Mouse (Mus musculus) heart, postnatal 14 days (tissue): ENCODE results near the gene Smim27. TPM values are rescaled to one million over a fixed set of nuclear protein-coding genes. Genes with fewer than 3 reads are reported as not detected.
A peak's percentile ranks its signal among the peaks of the same experiment; 100 is the strongest.

Experiments used
- DNase-seq, 2 experiments: peaks; one replicate each; pipeline ENCODE4 v3.0.0; 2021 to 2022
- intact Hi-C: fragments of 180-260 bp; cut with DNase I; formaldehyde crosslinking; loops from one replicate; pipeline ENCODE4 v1.15.1; 2025
- long read RNA-seq, 2 experiments: library from polyadenylated mRNA; stranded (forward); transcript quantifications; one replicate each; pipeline ENCODE4 v2.0.0; 2021
- total RNA-seq, 2 experiments: library from RNA; stranded (reverse); gene quantifications; 2 replicates each; pipeline ENCODE4 v1.2.3; 2021

Smim27 gene
- 10 to 100 TPM; 28.2 to 42.4 TPM for total RNA-seq
- long read RNA-seq, experiment 1, transcript Smim27-201 (2 exons, 1,044 nt), result major isoform, 14 of 14 reads
- long read RNA-seq, experiment 1, partial matches to known transcripts, result 0 of 14 reads
- long read RNA-seq, experiment 1, other reads (novel, unspliced or antisense), result 0 of 14 reads
- long read RNA-seq, experiment 2, transcript Smim27-201 (2 exons, 1,044 nt), result major isoform, 16 of 17 reads
- long read RNA-seq, experiment 2, partial matches to known transcripts, result 0 of 17 reads
- long read RNA-seq, experiment 2, other reads (novel, unspliced or antisense), result 1 of 17 reads

DNA sequence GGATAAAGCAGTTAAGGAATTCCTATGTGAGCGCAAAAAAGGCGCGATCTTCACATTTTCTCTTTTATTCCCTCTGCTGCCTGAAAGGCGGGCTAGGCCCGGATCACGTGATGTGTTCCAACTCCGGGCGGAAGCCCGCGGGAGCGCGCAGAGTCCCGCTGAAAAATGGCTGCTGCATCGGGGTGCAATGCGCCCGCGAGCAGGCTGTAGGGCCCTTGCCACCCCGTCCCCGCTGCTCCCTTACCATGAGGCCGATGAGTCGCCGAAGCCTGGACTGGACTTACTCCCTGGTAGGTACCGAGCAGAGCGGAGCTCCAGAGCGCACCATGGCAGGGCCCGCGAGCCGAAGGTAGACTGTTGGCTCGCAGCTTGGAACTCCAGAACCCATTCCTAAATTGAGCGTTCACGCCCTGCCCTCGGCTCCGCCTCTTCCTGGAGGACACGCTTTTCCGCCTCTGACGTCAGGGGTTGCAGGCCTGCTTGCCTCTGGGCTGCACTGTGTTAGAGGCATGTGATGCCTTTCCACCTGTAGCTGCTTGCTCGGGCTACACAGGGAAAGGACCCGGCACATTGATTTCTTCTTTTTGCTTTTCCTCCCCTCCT lies at the start of gene Smim27, which contains the start of gene Topors:
TSS of gene Smim27 (plus strand) at position 150 of the 603 bp plus-strand sequence.
TSS of gene Topors (minus strand) at position 421 of the 603 bp plus-strand sequence.
- intact Hi-C loops, result loop anchor here (5.0 kb wide), 1 partner anchor 37 kb away; no protein-coding TSS in a partner anchor
- DNase-seq, result peak; percentile 93 to 96

DNA sequence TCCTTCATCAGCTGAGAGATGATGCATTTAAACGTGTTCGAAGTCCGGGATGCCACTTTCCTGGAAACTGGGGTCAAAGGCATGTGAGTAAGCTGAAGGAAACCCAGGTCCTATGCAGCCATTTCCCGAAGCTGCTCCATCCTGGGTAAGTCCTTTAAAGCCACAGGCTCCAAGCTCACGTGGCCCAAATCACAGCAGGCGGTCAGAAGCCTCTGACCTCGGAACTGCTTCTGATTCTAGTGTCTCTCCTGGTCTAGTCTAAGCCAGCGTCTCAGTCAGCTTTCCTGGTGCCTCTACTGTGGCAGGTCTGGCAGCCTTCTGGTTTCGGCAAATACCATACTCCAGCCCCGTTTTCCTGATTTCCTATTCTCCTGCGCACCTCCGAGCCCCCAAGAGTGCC lies 48.9 kb upstream of the Smim27 start:
- DNase-seq, result no peak
- intact Hi-C loops, result no loop called here

GRCm38 (mm10) chr4:40221004-40221760 lies 48.2 kb upstream of the Smim27 start:
- intact Hi-C loops, result no loop called here
- DNase-seq, result no peak

DNA sequence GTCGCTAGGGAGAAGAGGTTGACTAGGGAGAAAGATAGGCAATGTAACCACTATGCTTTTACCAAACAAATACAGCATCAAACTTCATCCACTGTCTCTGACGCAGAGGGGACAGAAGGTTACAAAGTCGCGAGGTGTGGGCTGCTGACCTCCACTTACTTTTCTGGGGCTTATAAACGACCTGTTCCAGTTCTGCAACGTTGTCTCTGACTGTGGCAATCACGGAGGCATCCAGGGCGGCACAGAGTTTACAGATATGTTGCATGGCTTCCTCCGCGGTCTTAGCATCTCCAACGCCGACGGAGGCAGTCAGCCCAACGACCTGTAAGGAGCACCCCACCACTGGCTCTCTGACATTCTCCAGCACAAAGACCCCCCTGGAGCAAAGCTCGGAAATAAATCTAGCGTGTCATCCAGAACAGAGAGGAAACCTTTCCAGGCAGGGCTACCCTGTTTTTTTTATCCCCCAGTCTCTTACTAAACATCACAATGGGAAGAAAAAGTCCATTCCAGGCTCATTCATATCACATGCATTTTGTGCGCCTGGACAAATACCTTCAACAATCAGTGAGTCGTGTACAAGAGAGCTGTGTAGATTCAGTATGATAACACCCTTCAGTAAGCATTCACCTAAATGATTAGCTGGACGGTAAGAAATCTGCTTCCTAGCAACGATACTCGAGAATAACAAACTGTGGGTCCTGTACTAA lies 47.3 kb upstream of the Smim27 start:
- intact Hi-C loops, result no loop called here
- DNase-seq, result no peak

DNA sequence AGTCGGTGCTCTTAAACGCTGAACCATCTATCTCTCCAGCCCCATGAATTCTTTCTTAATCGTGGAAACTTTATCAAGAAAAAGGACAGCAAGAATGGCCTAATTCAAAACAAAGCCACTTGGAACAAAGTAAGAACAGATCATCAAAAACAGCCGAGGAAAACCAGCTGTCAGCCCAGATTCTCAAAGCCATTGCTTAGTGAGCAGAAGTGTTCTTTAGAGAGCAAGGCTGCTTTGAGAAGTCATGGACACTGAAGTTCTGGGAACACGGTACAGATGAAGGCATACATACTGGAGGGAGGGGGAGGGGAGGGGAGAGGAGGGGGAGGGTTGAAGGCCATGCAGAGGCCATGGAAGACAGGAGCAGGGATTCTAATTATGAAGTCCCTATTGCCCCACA lies 43.3 kb upstream of the Smim27 start:
- DNase-seq, result no peak
- intact Hi-C loops, result no loop called here

DNA sequence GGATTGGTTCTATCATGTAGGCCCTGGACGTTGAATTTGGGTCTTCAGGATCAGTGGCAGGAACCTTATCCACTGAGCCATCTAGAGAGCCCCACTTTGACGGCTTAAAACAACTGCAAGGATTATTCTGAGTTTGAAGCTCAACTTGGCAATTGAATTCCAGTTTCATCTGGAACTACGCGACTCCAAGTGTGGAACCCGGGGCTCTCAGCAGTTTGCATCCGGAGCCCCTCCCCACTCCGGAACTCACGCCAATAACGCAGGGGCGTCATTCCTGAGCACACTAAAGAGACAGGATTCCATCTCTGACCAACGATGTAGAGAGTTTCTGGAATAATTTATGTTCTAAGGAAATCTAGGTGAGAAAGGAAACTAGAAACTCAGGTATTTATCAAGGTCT lies 42.2 kb upstream of the Smim27 start:
- intact Hi-C loops, result no loop called here

DNA sequence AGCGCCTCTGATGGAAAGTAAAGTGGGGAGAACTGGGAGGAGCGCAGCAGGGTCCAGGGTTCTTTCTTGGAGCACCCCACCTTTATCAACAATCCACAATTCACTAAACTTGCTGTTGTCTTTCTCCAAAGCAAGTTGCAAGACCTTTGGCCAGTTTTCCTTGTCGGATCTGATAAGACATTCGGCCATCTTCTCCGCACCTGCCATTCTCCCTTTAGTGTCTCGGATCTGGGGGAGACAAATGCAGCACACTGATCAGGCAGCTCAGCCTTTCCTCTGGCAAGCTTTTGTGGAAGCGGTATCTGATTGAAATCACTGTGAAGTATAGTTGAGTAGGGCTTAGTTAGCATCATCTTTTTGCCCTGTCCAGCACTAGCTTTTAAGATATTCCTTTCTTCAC lies 41.5 kb upstream of the Smim27 start:
- DNase-seq, result no peak
- intact Hi-C loops, result no loop called here

More for the DNA sequence above, 42.2 kb upstream of the Smim27 start:
- DNase-seq, result no peak

GRCm38 (mm10) chr4:40229723-40230122 lies 39.7 kb upstream of the Smim27 start:
- intact Hi-C loops, result loop anchor here (5.0 kb wide), 1 partner anchor 38 kb away; the partner anchor contains the start of genes Smim27 and Topors
- peak in 1 of 2 experiments; percentile 13 for DNase-seq

GRCm38 (mm10) chr4:40233062-40233664 lies 36.2 kb upstream of the Smim27 start:
- DNase-seq, result no peak
- intact Hi-C loops, result loop anchor here (5.0 kb wide), 1 partner anchor 34 kb away; the partner anchor contains the start of genes Smim27 and Topors

GRCm38 (mm10) chr4:40234256-40234655 lies 35.1 kb upstream of the Smim27 start:
- intact Hi-C loops, result loop anchor here (5.0 kb wide), 1 partner anchor 33 kb away; the partner anchor contains the start of genes Smim27 and Topors
- DNase-seq, result no peak

DNA sequence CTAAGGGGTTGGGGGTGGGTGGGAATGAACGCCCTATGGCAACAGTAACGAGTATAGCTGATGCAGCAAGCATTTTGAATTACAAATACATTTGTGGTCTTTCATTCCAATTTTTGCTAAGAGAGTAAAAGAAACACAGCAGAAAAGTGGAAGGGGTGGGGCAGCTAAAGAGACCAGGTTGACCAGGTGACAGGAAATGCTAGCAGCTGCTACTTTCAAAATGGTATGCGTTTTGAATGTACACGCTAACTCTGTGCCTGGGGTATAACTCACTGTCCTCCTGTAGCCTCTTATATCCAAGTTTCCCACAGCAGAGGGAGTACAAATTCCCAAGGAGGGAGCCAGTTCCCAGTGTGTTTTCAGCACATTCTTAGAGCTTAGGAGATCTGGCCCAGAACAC lies 32.5 kb upstream of the Smim27 start:
- intact Hi-C loops, result no loop called here
- no peak for DNase-seq

- peak; percentile 66 to 72 for DNase-seq
- intact Hi-C loops, result no loop called here
Observed at GRCm38 (mm10) chr4:40238483-40239408, 30.6 kb upstream of the Smim27 start.

GRCm38 (mm10) chr4:40239409-40240271 lies 29.7 kb upstream of the Smim27 start, which contains the start of gene Ddx58:
Gene Ddx58 (minus strand): TSS chr4:40239828.
- DNase-seq, result peak; percentile 33 to 46
- intact Hi-C loops, result loop anchor here (5.0 kb wide), 1 partner anchor 38 kb away; the partner anchor contains the start of gene Ndufb6

DNA sequence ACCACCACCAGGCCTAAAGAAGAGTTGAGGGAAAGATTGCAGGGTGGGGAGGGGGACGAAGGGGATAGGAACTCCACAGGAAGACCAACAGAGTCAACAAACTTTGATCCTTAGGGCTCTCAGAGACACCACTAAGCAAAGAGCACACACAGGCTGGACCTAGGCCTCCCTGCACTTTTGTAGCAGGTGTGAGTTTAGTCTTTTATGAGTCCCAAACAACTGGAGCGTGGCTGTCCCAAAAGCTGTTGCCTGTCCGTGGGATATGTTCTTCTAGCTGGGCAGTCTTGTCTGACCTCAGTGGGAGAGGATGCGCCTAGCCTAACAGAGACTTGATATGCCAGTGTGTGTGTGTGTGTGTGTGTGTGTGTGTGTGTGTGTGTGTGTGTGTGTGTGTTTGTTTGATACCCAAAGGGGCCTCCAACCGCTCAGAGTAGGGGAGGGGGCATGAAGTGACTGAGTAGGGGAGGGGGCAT lies 29.1 kb upstream of the Smim27 start:
- intact Hi-C loops, result loop anchor here (5.0 kb wide), 1 partner anchor 37 kb away; the partner anchor contains the start of gene Ndufb6
- DNase-seq, result no peak

DNA sequence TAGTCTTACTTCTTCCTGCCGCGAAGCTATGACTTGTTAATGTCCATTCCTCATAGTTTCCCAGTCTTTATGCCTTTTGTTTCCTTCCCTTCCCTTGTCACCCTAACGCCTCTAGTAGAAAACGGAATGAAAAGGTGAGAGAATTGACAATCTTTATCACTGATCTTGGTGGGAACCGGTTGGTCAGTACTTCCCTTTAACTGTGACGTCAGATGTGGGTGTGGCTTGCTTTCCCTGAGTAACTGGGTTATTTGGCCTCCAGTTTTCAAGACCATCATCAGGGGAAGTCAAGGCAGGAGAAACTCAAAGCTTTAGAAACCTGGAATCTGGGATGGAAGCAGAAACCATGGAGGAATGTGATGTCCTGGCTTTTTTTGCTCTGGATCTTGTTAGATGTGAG lies 27.5 kb upstream of the Smim27 start:
- intact Hi-C loops, result loop anchor here (5.0 kb wide), 1 partner anchor 35 kb away; the partner anchor contains the start of gene Ndufb6
- DNase-seq, result no peak

DNA sequence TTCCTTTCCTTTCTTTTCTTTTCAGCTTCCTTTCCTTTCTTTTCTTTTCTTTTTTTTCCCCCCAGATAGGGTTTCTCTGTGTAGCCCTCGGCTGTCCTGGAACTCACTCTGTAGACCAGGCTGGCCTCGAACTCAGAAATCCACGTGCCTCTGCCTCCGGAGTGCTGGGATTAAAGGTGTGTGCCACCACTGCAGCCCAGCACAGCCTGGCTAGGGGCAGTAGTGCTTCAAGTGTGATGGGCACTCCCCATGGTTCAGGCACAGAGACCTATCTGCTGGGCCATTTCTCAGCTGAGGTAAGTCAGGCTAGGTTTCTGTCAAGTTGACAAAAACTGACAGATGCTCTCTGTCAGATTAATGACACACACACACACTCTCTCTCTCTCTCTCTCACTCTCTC lies 26.4 kb upstream of the Smim27 start:
- DNase-seq, result no peak

GRCm38 (mm10) chr4:40244035-40244434 lies 25.3 kb upstream of the Smim27 start:
- no peak for DNase-seq
- intact Hi-C loops, result loop anchor here (5.0 kb wide), 1 partner anchor 33 kb away; the partner anchor contains the start of gene Ndufb6

More for the DNA sequence above, 26.4 kb upstream of the Smim27 start:
- intact Hi-C loops, result loop anchor here (5.0 kb wide), 1 partner anchor 34 kb away; the partner anchor contains the start of gene Ndufb6
